7 mouse cellular contexts compared by ENCODE assay signal in the genomic region with DNA sequence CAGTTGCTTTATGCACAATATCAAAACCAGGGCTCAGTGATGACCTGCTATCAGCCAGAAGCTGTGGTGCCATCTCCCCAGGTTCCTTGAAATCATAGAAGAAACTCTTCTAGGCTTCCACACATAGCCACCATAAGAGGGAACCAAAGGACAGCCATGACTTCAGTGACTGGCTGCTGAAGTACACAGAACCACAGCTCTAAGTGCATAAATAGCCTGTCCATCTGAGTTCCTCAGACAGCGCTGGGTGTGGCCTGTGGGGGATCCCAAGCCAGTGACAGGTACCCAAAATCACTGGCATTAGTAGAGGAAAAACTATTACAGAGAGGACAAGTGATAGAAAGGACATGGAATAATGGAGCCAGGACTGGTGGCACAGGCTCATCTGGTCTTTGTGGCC. TPM values are rescaled to one million over a fixed set of nuclear protein-coding genes. Genes with fewer than 3 reads are reported as not detected.
DNase-seq lines count a peak whose midpoint lies in the region; ATAC-seq and TF ChIP-seq lines count a peak whose summit lies in the region.
"Not testable (repeated sequence)": the region's sequence is repeated elsewhere in the genome, so short reads cannot be mapped to it uniquely, and the experiment has no call there.

No protein-coding gene starts in this region.

- H3K79me2 ChIP-seq in CH12.LX (replicated peaks; ENCODE audit: control insufficient read depth, extremely low read depth, insufficient read depth, poor library complexity, severe bottlenecking) = not testable (repeated sequence)

- not testable (repeated sequence) for H3K9me3 ChIP-seq in CH12.LX (replicated peaks; ENCODE audit: low read length); forebrain, postnatal 0 days (ENCODE audit: low read length); heart, embryonic 16.5 days (replicated peaks; ENCODE audit: control insufficient read depth, low read length); hindbrain, postnatal 0 days (ENCODE audit: low read length); lung, embryonic 16.5 days (ENCODE audit: control insufficient read depth, low read length); midbrain, postnatal 0 days (ENCODE audit: low read length)

- dilution Hi-C loops in CH12.LX (cut with MboI; ENCODE audit: extremely low pct_ligation_motif_present, extremely low pct_unique_long_range_greater_than_20kb, low sequenced_read_pairs) = not testable (repeated sequence)

- H3K27me3 ChIP-seq in CH12.LX (replicated peaks); forebrain, postnatal 0 days (ENCODE audit: insufficient read depth, low read length); heart, embryonic 16.5 days (ENCODE audit: control insufficient read depth, insufficient read depth, low read length); hindbrain, postnatal 0 days (ENCODE audit: insufficient read depth, low read length); lung, embryonic 16.5 days (ENCODE audit: control insufficient read depth, insufficient read depth, low read depth, low read length); midbrain, postnatal 0 days (ENCODE audit: insufficient read depth, low read length): not testable (repeated sequence)

- 81% methylated on average over 1 of the region's 1 CpGs for WGBS in forebrain, postnatal 0 days
- 56% methylated on average over 1 of the region's 1 CpGs for WGBS in heart, embryonic 16.5 days
- 93% methylated on average over 1 of the region's 1 CpGs for WGBS in hindbrain, postnatal 0 days
- 91% methylated on average over 1 of the region's 1 CpGs for WGBS in lung, embryonic 16.5 days
- WGBS in midbrain, postnatal 0 days = 95% methylated on average over 1 of the region's 1 CpGs

- H3K9ac ChIP-seq in CH12.LX (ENCODE audit: insufficient read depth, low read depth); forebrain, postnatal 0 days; heart, embryonic 16.5 days (ENCODE audit: low read length); hindbrain, postnatal 0 days (replicated peaks; ENCODE audit: low read length); lung, embryonic 16.5 days (ENCODE audit: low read length); midbrain, postnatal 0 days (replicated peaks; ENCODE audit: low read length, poor library complexity, severe bottlenecking): not testable (repeated sequence)

- TF ChIP-seq POLR2A in CH12.LX (IDR thresholded peaks at IDR 0.05; ENCODE audit: low read depth, low read length) = not testable (repeated sequence)

- not testable (repeated sequence) for H3K4me1 ChIP-seq in CH12.LX (ENCODE audit: control insufficient read depth in 1 of 2, insufficient read depth in 2 of 2); forebrain, postnatal 0 days (ENCODE audit: insufficient read depth); heart, embryonic 16.5 days (ENCODE audit: control insufficient read depth, insufficient read depth, low read length); hindbrain, postnatal 0 days (ENCODE audit: insufficient read depth, low read length); lung, embryonic 16.5 days (replicated peaks; ENCODE audit: control insufficient read depth, insufficient read depth, low read length); midbrain, postnatal 0 days (ENCODE audit: insufficient read depth, low read length)

- not testable (repeated sequence) for TF ChIP-seq CTCF in CH12.LX (conservative IDR thresholded peaks at IDR 0.05 in 1 of 2, IDR thresholded peaks at IDR 0.05 in 1 of 2; ENCODE audit: low read depth in 2 of 2, low read length in 2 of 2)
- TF ChIP-seq CTCF in forebrain, postnatal 0 days (IDR thresholded peaks at IDR 0.05; ENCODE audit: low read depth) = peak; percentile 40
- TF ChIP-seq CTCF in hindbrain, postnatal 0 days (IDR thresholded peaks at IDR 0.05; ENCODE audit: low read depth) = peak; percentile 44
- peak; percentile 44 for TF ChIP-seq CTCF in layer of hippocampus, adult 2 months (conservative IDR thresholded peaks at IDR 0.05)
- TF ChIP-seq CTCF in midbrain, postnatal 0 days (IDR thresholded peaks at IDR 0.05) = peak; percentile 43

- ATAC-seq in forebrain, postnatal 0 days; heart, embryonic 16.5 days (replicated peaks; ENCODE audit: extremely low read depth, insufficient read depth, low FRiP score); hindbrain, postnatal 0 days; midbrain, postnatal 0 days (ENCODE audit: low FRiP score): not testable (repeated sequence)
- 0 out of 2 replicates have a peak, but pooled peaks have one; percentile 28 for ATAC-seq in lung, embryonic 16.5 days (ENCODE audit: low read depth)

- peak; percentile 5 for TF ChIP-seq RAD21 in CH12.LX (IDR thresholded peaks at IDR 0.05; ENCODE audit: low read depth, low read length)

- H3K4me3 ChIP-seq in CH12.LX (replicated peaks in 1 of 3; ENCODE audit: low read depth in 2 of 3, low read length in 2 of 3, poor library complexity in 1 of 3); forebrain, postnatal 0 days (ENCODE audit: low read depth, low read length); heart, embryonic 16.5 days (ENCODE audit: low read length); hindbrain, postnatal 0 days (ENCODE audit: low read length); layer of hippocampus, adult 2 months; lung, embryonic 16.5 days (ENCODE audit: low read length); midbrain, postnatal 0 days (ENCODE audit: low read depth, low read length): not testable (repeated sequence)

- H3K36me3 ChIP-seq in CH12.LX (replicated peaks in 1 of 2; ENCODE audit: control insufficient read depth in 1 of 2, insufficient read depth in 1 of 2, low read length in 1 of 2) = peaks cover 0 to 11% of the 10 kb centered on the region in 2 experiments
- not testable (repeated sequence) for H3K36me3 ChIP-seq in forebrain, postnatal 0 days (ENCODE audit: insufficient read depth); heart, embryonic 16.5 days (ENCODE audit: control insufficient read depth, insufficient read depth); hindbrain, postnatal 0 days (ENCODE audit: insufficient read depth, low read length); lung, embryonic 16.5 days (ENCODE audit: control insufficient read depth, insufficient read depth, low read length); midbrain, postnatal 0 days (ENCODE audit: insufficient read depth, low read length)

- in situ Hi-C loops in CH12.LX (cut with MboI; ENCODE audit: low pct_ligation_motif_present, low pct_unique_long_range_greater_than_20kb, low sequenced_read_pairs) = not testable (repeated sequence)

- H3K27ac ChIP-seq in CH12.LX (ENCODE audit: insufficient read depth, low read depth); forebrain, postnatal 0 days (ENCODE audit: low read depth, low read length); hindbrain, postnatal 0 days; layer of hippocampus, adult 2 months; lung, embryonic 16.5 days (ENCODE audit: low read length); midbrain, postnatal 0 days (ENCODE audit: low read depth, low read length): not testable (repeated sequence)
- H3K27ac ChIP-seq in heart, embryonic 16.5 days (ENCODE audit: low read length) = 0 out of 2 replicates have a peak overlapping the region, but pooled peaks have one; percentile 21

- H3K4me2 ChIP-seq in CH12.LX (ENCODE audit: insufficient read depth, low read depth, poor library complexity, severe bottlenecking); forebrain, postnatal 0 days (ENCODE audit: low read depth); heart, embryonic 16.5 days (ENCODE audit: low read depth, low read length); hindbrain, postnatal 0 days (ENCODE audit: low read depth, low read length); lung, embryonic 16.5 days (ENCODE audit: low read depth, low read length); midbrain, postnatal 0 days (ENCODE audit: low read depth, low read length, poor library complexity, severe bottlenecking): not testable (repeated sequence)

- not testable (repeated sequence) for TF ChIP-seq EP300 in CH12.LX (IDR thresholded peaks at IDR 0.05; ENCODE audit: low read length)

- DNase-seq in CH12.LX (ENCODE audit: extremely low read depth); forebrain, postnatal 0 days; hindbrain, postnatal 0 days (ENCODE audit: low spot score); layer of hippocampus, adult 2 months (ENCODE audit: low spot score in 2 of 2); midbrain, postnatal 0 days (ENCODE audit: low spot score): not testable (repeated sequence)

RNA-seq across cellular contexts. Expression of a gene that starts 37.5 kb away (rescaled TPM):
- total RNA-seq in CH12.LX (2012; rRNA removed) (13.7 and 14.4 TPM in 2 replicates), CH12.LX (2014; rRNA removed) (8.8 and 9.0 TPM in 2 replicates)
- 17.4 and 17.8 TPM in 2 replicates for polyA plus RNA-seq in CH12.LX (2012; ENCODE audit: insufficient read length, low read depth)
- total RNA-seq in forebrain, postnatal 0 days (2014; rRNA removed) = 13.7 and 15.5 TPM in 2 replicates
- 6.8 and 8.8 TPM in 2 replicates for polyA plus RNA-seq in forebrain, postnatal 0 days (2015; fragmentation: Nextera tagmentation; extraction: Ambion mirVana)
- 22.3 and 24.9 TPM in 2 replicates for polyA plus RNA-seq in heart, embryonic 16.5 days (2015; fragmentation: Nextera tagmentation; extraction: Ambion mirVana)
- 15.8 and 20.3 TPM in 2 replicates for total RNA-seq in hindbrain, postnatal 0 days (2014; rRNA removed)
- 13.9 and 15.0 TPM in 2 replicates for polyA plus RNA-seq in hindbrain, postnatal 0 days (2015; fragmentation: Nextera tagmentation; extraction: Ambion mirVana)
- total RNA-seq in layer of hippocampus, adult 2 months (2021) = 10 to 100 TPM; 17.6 to 20.3 TPM
- 34.6 and 36.6 TPM in 2 replicates for polyA plus RNA-seq in lung, embryonic 16.5 days (2015; fragmentation: Nextera tagmentation; extraction: Ambion mirVana)
- total RNA-seq in midbrain, postnatal 0 days (2014; rRNA removed) = 18.2 and 18.7 TPM in 2 replicates
- 11.0 and 11.2 TPM in 2 replicates for polyA plus RNA-seq in midbrain, postnatal 0 days (2015; fragmentation: Nextera tagmentation; extraction: Ambion mirVana)
